Mouse (Mus musculus) thymus, adult 2 months (tissue): ENCODE results near the gene Cdk7. TPM values are rescaled to one million over a fixed set of nuclear protein-coding genes. Genes with fewer than 3 reads are reported as not detected.

Experiments
- DNase-seq: peaks from one replicate; pipeline ENCODE4 v3.0.0; 2021
- H3K27ac ChIP-seq: fragments of 200-500 bp; 2 replicates; pipeline ENCODE4 v1.5.1; 2012; ENCODE audit warnings: low read length, control low read depth; ENCODE audit not compliant: control insufficient read depth, insufficient read depth
- H3K27me3 ChIP-seq: fragments of 200-500 bp; 2 replicates; pipeline ENCODE4 v1.6.1; 2012; ENCODE audit warnings: mild to moderate bottlenecking, low read length, moderate library complexity, mixed read lengths; ENCODE audit not compliant: control insufficient read depth, insufficient read depth
- H3K36me3 ChIP-seq: fragments of 200-500 bp; 2 replicates; pipeline ENCODE4 v1.6.1; 2012; ENCODE audit warnings: mild to moderate bottlenecking, low read length, moderate library complexity; ENCODE audit not compliant: control insufficient read depth, insufficient read depth
- H3K4me1 ChIP-seq: fragments of 200-500 bp; replicated peaks from 2 replicates; pipeline ENCODE4 v1.6.1; 2012; ENCODE audit warnings: low read length; ENCODE audit not compliant: control insufficient read depth, insufficient read depth
- H3K4me3 ChIP-seq: fragments of 200-500 bp; 2 replicates; pipeline ENCODE4 v1.5.1; 2012; ENCODE audit warnings: mild to moderate bottlenecking, low read length, control low read depth, moderate library complexity; ENCODE audit not compliant: control insufficient read depth, insufficient read depth
- CTCF ChIP-seq: fragments of 200-500 bp; IDR thresholded peaks from 2 replicates; pipeline ENCODE4 v1.5.1; 2012; ENCODE audit warnings: mild to moderate bottlenecking, control low read depth, low read length, moderate library complexity, borderline replicate concordance; ENCODE audit not compliant: control insufficient read depth, poor library complexity, insufficient read depth; ENCODE audit errors: extremely low read depth
- POLR2A ChIP-seq: fragments of 200-500 bp; IDR thresholded peaks from 2 replicates; pipeline ENCODE4 v1.6.1; 2012; ENCODE audit warnings: mild to moderate bottlenecking, low read length, control low read depth, moderate library complexity; ENCODE audit not compliant: control insufficient read depth, poor library complexity, insufficient read depth; ENCODE audit errors: extremely low read depth
- WGBS: fragments of 180-500 bp; shearing (Covaris S2); methylation state at CpG from one replicate; pipeline ENCODE4 v1.1.7; 2018; 5-methylcytosine and 5-hydroxymethylcytosine counted together
- polyA plus RNA-seq: library from polyadenylated mRNA; depleted of rRNA; stranded (reverse); fragments of >200 nt; gene quantifications from 2 replicates; pipeline ENCODE4 v1.2.3, GENCODE M21; 2012; rRNA removed

Gene Cdk7
- polyA plus RNA-seq, 1 experiment = 22.0 TPM

DNA sequence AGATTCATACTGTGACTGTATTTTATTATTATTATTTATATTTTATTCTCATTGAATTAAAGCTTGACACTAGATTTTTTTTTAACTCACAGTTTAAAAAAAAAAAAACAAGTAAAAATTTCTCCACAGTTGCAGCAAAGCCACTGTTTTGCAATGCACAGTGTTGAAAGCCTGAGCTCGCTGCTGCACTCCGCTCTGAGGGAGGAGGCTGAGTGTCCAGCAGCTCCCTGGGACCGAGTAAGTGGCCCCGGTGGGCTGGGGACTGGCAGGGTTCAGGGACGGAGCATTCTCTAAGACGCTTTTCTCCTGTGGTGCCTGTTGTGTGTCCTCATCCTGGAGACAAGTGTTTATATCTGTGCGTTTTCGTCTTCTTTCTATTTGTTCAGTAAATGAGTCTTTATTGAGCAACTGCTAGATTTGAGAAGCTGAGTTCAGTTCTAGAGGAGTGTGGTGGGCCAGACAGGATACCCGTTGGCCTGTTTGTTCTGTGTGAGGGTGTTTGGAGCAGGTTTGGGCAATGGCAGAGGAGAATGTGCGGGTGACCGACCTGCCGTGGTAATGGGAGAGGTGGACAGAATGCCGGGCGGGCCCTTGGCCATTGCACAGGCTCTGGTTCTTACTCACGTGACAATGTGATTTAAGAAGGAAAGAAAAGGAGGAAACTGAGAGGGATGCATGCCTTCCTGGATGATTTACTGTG is 54.7 kb downstream of the Cdk7 start:
- no peak overlapping the region for H3K27ac ChIP-seq
- no peaks in the 10 kb centered on the region for H3K27me3 ChIP-seq
- H3K36me3 ChIP-seq = no peaks in the 10 kb centered on the region
- no peaks in the 10 kb centered on the region for H3K4me1 ChIP-seq
- WGBS = 93% methylated on average over 15 of the region's 15 CpGs
- no peak for DNase-seq
- TF ChIP-seq POLR2A (no peak), CTCF (no peak)
- H3K4me3 ChIP-seq = no peak overlapping the region

DNA sequence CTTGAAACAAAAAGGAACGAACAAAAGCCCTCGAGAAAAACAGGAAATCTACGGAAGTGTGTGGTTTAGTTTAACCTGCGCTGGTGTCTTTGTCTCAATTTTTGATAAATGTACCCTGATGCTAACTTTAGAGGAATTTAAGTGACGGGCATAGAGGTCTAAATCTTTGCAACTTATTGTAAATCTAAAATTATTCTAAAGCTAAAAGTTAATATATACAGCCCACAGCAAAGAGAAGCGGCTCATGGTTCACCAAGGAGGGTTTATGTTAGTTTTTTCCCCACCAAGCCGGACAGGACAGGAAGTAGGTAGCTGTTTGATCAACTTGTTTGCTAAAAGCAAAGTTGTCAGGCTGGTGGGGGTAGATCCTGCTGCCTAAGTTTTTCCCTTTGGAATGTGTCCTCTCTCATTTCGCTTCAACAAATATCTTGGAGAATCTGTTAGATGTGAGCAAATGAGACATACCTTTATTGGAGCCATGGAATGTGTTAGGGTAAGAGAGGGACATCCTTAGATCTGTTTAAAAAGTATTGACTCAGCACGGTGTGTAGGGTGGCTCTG is 60.5 kb downstream of the Cdk7 start:
- DNase-seq = no peak

DNA sequence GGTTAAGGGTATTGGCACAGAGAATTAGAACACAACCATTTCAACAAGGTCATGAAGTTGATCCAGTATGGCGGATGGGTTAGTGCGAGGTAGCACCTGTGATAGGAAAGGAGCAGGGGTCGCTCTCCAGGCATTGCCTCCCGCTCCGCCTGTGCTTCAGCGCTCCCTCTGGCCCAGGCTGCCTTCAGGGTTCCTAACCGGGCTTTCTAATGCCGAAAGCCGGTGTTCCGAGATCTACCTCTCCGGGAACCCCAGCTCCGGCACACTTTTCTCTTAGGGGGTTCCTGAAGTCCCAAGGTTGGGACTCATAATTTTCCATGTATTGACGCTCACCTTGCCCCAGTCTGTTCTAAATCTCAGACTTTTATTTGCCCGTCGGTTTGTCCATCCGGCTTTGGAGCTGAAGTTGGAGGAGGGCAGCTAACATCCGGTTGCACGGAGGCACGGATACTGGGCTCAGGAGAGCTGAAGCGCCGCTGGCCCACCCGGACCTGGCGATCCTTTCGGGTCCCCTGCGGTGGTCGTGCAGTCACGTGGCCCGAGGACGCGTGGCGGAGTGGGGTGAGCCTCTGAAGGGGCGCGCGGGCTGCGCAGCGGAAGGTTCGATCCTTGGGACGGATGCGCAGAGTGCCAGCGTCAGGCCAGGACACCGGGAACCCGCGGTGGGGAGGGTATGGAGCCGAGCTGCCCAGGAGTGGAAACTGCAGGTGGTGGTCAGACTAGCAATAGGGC is 61.3 kb downstream of the Cdk7 start, which contains the start of gene Ccdc125:
Gene Ccdc125 (plus strand): TSS at position 427 of the 732 bp plus-strand sequence.
- peak within 1 kb of the TSS; percentile 40 for H3K27ac ChIP-seq
- peak; percentile 39 for DNase-seq
- WGBS = under 1% methylated on average over 44 of the region's 44 CpGs
- peak within 1 kb of the TSS; percentile 86 for H3K4me3 ChIP-seq
- H3K27me3 ChIP-seq = no peaks in the 10 kb centered on the region
- peaks cover 9% of the 10 kb centered on the region for H3K36me3 ChIP-seq
- H3K4me1 ChIP-seq = peaks cover 5% of the 10 kb centered on the region
- TF ChIP-seq POLR2A = 0 out of 2 replicates have a peak, but pooled peaks have one; percentile 13
- TF ChIP-seq CTCF = 0 out of 2 replicates have a peak, but pooled peaks have one; percentile 15

More for the DNA sequence above, 60.5 kb downstream of the Cdk7 start:
- H3K27me3 ChIP-seq = no peaks in the 10 kb centered on the region
- H3K36me3 ChIP-seq = peaks cover 9% of the 10 kb centered on the region
- no peak overlapping the region for H3K27ac ChIP-seq
- TF ChIP-seq CTCF (no peak), POLR2A (no peak)
- 7% methylated on average over 9 of the region's 9 CpGs for WGBS
- peaks cover 5% of the 10 kb centered on the region for H3K4me1 ChIP-seq
- H3K4me3 ChIP-seq = no peak overlapping the region

DNA sequence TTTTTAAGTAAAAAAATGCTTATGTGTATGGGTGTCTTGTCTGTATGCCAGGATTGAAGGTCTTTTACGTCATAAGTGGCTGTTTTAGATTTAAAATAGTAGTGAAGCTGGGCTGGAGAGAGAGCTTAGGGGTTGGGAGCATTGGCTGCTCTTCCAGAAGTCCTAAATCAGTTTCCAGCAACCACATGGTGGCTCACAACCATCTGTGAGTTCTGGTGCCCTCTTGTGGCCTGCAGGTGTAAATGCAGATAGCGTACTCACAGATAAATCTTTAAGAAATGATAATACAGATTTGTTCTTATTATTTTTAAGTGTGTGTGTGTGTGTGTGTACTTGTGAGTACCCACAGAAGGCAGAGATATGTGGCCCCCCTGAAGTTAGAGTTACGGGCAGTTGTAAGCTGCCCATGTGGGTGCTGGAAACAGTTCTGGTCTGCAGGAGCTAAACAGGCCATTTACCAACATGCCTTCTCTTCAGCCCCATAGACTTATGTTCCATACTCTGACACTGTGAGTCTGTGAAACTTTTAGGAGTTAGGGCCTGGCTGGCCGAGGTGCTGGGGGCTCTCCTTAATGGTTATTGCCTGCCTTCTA is 70.8 kb downstream of the Cdk7 start:
- TF ChIP-seq CTCF (no peak), POLR2A (no peak)
- Histone ChIP-seq H3K36me3 (peaks cover 4% of the 10 kb centered on the region; the same call in 1 of the 2 replicates), H3K4me3 (no peak overlapping the region), H3K27me3 (no peaks in the 10 kb centered on the region), H3K27ac (no peak overlapping the region), H3K4me1 (no peaks in the 10 kb centered on the region)
- 37% methylated on average over 4 of the region's 4 CpGs for WGBS
- peak; percentile 52 for DNase-seq

DNA sequence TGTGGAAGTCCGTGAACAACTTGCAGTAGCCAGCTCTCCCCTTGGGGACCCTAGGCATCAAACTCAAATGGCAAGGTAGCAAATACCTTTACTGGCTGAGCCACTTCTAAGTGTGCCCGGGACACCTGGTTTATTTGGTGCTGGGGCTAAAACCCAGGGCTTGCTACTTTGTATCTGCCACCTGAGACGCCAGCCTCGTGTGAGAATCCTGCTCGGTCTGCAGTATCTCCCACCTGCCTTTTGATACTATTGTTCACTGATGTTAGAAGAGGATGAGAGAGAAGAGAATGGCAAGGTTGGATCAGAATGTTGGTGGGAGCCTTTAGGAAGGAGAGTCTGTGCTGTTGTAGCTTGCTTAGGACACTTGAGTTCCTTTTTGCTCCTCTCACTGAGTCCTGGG is 72.6 kb downstream of the Cdk7 start:
- TF ChIP-seq CTCF = no peak
- no peak for TF ChIP-seq POLR2A
- WGBS = 97% methylated on average over 5 of the region's 5 CpGs
- H3K27me3 ChIP-seq = no peaks in the 10 kb centered on the region
- DNase-seq = no peak
- H3K36me3 ChIP-seq = peaks cover 4% of the 10 kb centered on the region; the same call in 1 of the 2 replicates
- H3K4me3 ChIP-seq = no peak overlapping the region
- no peak overlapping the region for H3K27ac ChIP-seq
- H3K4me1 ChIP-seq = no peaks in the 10 kb centered on the region

Other genes starting within 250 kb of the Cdk7 start
- gene Gtf2h2, start 238.4 kb downstream of the Cdk7 start, polyA plus RNA-seq = 39.1 and 44.7 TPM in 2 replicates
- gene Ocln, start 178.2 kb downstream of the Cdk7 start, polyA plus RNA-seq = 0.50 and 0.62 TPM in 2 replicates
- gene Marveld2, start 114.0 kb downstream of the Cdk7 start, polyA plus RNA-seq = 2.0 and 2.2 TPM in 2 replicates
- 57.9 and 66.2 TPM in 2 replicates for gene Ak6, start 80.0 kb downstream of the Cdk7 start, polyA plus RNA-seq
- gene Rad17, start 79.9 kb downstream of the Cdk7 start, polyA plus RNA-seq = 5.6 and 6.3 TPM in 2 replicates
- 13.5 and 16.5 TPM in 2 replicates for gene Taf9, start 79.4 kb downstream of the Cdk7 start, polyA plus RNA-seq
- gene Ccdc125, start 61.2 kb downstream of the Cdk7 start, polyA plus RNA-seq = 2.3 and 2.4 TPM in 2 replicates
- 46.2 and 46.4 TPM in 2 replicates for gene Mrps36, start 13.7 kb upstream of the Cdk7 start, polyA plus RNA-seq
- gene Cenph, start 45.0 kb upstream of the Cdk7 start, polyA plus RNA-seq = 4.0 and 5.6 TPM in 2 replicates
- gene Ccnb1, start 55.6 kb upstream of the Cdk7 start, polyA plus RNA-seq = 63.7 and 76.8 TPM in 2 replicates
- gene Slc30a5, start 102.5 kb upstream of the Cdk7 start, polyA plus RNA-seq = 31.4 and 33.4 TPM in 2 replicates